Mouse (Mus musculus): ENCODE data around the gene Ulk1.

Gene Ulk1

DNA sequence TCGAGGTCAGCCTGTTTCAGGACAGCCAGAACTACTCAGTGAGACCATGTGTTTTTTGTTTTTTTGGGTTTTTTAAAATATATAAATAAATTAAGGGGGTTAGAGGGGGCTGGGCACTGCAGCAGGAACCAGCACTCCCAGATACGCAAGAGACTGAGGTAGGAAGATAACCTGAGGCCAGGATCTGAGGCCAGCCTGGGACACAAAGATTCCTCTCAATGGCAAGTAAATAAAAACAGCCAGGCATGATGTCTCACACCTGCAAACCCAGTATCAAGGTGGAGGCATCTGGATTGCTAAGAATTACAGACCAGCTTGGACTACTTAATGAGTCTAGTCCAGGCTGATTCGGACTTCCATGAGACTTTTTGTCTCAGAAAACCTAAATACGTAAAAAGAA, 40.6 kb downstream of the Ulk1 start:
- CTCF ChIA-PET, result interaction anchor here (0.7 kb wide), 1 partner anchor 1497 kb away, joined by 3 read pairs; no protein-coding TSS in a partner anchor

DNA sequence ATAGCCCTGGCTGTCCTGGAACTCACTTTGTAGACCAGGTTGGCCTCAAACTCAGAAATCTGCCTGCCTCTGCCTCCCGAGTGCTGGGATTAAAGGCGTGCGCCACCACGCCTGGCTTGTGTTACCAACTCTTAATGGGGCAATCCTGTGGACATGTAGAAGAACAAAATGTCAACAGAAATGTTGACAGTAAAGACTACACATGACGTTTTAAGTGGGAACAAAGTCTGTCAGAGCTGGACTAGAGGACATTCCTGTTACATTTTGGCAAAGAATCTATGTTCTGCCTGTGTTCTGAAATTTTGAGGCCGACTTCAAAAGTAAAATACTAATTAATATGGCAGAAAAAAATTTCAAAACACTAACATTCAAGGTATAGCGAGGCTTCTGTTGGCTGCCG, 46.0 kb downstream of the Ulk1 start:
- CTCF ChIA-PET, result no interaction called here

DNA sequence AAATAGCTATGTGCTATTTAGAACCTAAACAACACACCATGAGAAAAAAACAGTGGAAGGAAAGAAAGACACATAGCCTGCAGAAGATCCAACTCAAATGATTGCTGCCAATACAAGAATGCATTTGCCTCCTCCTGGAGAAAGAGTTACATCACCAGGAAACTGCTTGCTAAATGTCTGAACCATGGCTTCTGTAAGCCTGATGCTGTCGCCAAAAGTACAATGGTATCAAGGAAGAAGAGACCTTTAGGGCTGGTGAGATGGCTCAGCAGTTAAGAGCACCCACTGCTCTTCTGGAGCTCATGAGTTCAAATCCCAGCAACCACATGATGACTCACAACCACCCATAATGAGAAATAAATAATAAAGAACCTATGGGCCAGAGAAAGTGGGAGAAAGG, 64.9 kb downstream of the Ulk1 start:
- CTCF ChIA-PET, result no interaction called here

DNA sequence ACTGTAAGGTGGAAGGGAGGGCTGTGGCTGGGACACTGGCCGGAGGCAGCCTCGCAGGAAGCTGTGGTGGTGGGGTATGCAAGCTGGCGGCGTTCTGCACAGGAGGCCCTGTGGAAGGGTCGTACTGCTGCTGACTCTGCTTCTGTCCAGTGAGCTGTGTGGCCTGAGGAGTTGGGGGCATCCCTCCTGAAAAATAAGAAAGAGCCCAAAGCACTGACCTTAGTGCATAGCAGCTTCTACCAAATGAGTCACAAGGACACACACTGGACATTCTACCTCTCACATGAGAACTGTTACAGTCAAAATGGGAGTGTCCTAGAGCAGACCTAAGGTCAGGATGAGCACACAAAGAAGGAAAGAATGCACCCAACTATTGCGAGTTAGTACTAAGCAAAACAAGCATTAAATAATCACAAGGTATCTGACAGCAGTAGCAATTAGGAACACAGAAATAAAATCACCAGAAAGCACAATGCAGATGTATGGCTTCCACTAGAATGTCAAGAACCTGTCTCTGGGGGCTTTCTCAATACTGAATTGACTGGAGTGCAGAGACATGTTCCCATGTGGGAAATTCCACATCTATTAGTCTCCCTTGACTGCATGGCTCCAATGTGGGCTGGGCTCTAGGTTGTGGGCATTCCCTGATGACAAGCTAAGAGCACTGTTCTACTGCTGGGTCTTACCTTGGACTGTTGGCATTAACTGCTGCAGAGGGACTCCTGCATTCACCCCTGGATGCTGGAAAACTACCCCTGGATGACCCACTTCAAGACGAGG, 70.2 kb downstream of the Ulk1 start:
- CTCF ChIA-PET, result no interaction called here

DNA sequence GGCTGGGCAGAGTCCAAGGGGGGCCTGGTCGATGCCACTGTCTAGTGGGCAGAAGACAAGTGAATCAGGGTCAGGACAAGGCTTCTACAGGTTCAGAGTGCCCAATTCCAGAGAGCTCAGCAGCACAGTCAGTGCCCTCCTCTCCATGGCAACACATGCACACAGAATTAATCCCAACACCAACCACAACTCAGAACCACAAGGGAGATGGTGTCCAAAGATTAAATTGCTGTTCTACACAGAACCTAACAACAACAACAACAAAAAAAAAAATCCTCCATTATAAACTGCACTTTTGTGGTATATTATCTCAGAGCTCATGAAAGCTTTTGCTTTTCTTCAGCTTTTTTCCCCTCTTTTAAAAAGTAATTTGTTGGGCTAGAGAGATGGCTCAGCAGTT, 74.3 kb downstream of the Ulk1 start:
- CTCF ChIA-PET, result no interaction called here

All from spleen, embryonic (tissue).